In genomic region chr3:103169771-103170170, GRCm38 (mm10) we compare ENCODE assay signal across 10 mouse cellular contexts. TPM values are rescaled to one million over a fixed set of nuclear protein-coding genes. Genes with fewer than 3 reads are reported as not detected.
A peak's percentile ranks its signal among the peaks of the same experiment; 100 is the strongest.
DNase-seq lines count a peak whose midpoint lies in the region; ATAC-seq and TF ChIP-seq lines count a peak whose summit lies in the region.
"Had no signal": no experiment of that assay in that cellular context is flagged by ENCODE, and none has a peak within 500 bp of the region (broad histone marks: within the 10 kb centered on the region; RNA-seq: fewer than 3 reads in every experiment).

No protein-coding gene starts in this region.

- H3K4me1 ChIP-seq in kidney, adult 2 months (ENCODE audit: control insufficient read depth, insufficient read depth, low read length): peaks cover 3% of the 10 kb centered on the region; the same call in 1 of the 2 replicates
- H3K4me1 ChIP-seq in kidney, embryonic 14.5 days (ENCODE audit: control insufficient read depth, insufficient read depth, low read length): peaks cover 15% of the 10 kb centered on the region

- peak; percentile 68 for TF ChIP-seq CTCF in kidney, adult 2 months (conservative IDR thresholded peaks at IDR 0.05; ENCODE audit: insufficient read depth, insufficient read length, low read depth, low read length)

- no peak overlapping the region for H3K9ac ChIP-seq in kidney, embryonic 14.5 days (ENCODE audit: low read depth, low read length)
- H3K9ac ChIP-seq: stomach, embryonic 15.5 days had no signal

- H3K4me2 ChIP-seq in kidney, embryonic 14.5 days (replicated peaks; ENCODE audit: low read depth, low read length): no peak overlapping the region
- H3K4me2 ChIP-seq: stomach, embryonic 15.5 days had no signal

- H3K36me3 ChIP-seq in kidney, adult 2 months (ENCODE audit: control insufficient read depth, insufficient read depth, low read length): peaks cover under 1% of the 10 kb centered on the region
- peaks cover 16% of the 10 kb centered on the region for H3K36me3 ChIP-seq in kidney, embryonic 14.5 days (ENCODE audit: control insufficient read depth, insufficient read depth, low read length)

- no peak for ATAC-seq in kidney, embryonic 14.5 days (ENCODE audit: low FRiP score, low TSS enrichment)

- H3K27me3 ChIP-seq in kidney, adult 2 months (replicated peaks; ENCODE audit: control insufficient read depth, insufficient read depth, low read length): no peaks in the 10 kb centered on the region
- H3K27me3 ChIP-seq in kidney, embryonic 14.5 days (ENCODE audit: control insufficient read depth, insufficient read depth, low read length): no peaks in the 10 kb centered on the region
- H3K27me3 ChIP-seq: stomach, embryonic 15.5 days had no signal

- no peak overlapping the region for H3K4me3 ChIP-seq in kidney, adult 2 months (ENCODE audit: insufficient read depth, low read depth, low read length)
- no peak overlapping the region for H3K4me3 ChIP-seq in kidney, embryonic 14.5 days (ENCODE audit: low read length)
- H3K4me3 ChIP-seq: erythroblast, embryonic 14.5 days; stomach, embryonic 15.5 days had no signal

- no peaks in the 10 kb centered on the region for H3K9me3 ChIP-seq in kidney, embryonic 14.5 days (ENCODE audit: control insufficient read depth, low read length)
- H3K9me3 ChIP-seq: stomach, embryonic 15.5 days had no signal

- no peak for TF ChIP-seq POLR2A in kidney, adult 2 months (IDR thresholded peaks at IDR 0.05; ENCODE audit: low read depth, low read length)

- intact Hi-C loops in left cerebral cortex, postnatal 36 days (cut with DNase I): loop anchor here (2.0 to 10.0 kb wide), 3 partner anchors 67 to 111 kb away; partner anchors contain the start of genes Dennd2c, Nras and Trim33

- peak; percentile 84 for DNase-seq in kidney, adult 2 months
- DNase-seq in brain, adult 2 months (ENCODE audit: low read depth, low spot score): peak; percentile 92
- DNase-seq in fibroblast of lung, adult 2 months (ENCODE audit: low read depth): peak; percentile 53
- DNase-seq in hindlimb bud, embryonic 11.5 days (ENCODE audit: extremely low spot score, low read depth, low spot score): peak; percentile 64
- peak; percentile 65 for DNase-seq in left cerebral cortex, postnatal 36 days (ENCODE audit: low spot score in 2 of 2)
- peak; percentile 34 for DNase-seq in ovary, adult 18-20 months (ENCODE audit: low spot score)
- peak; percentile 90 for DNase-seq in thymus, postnatal 0 days (ENCODE audit: low spot score)

- H3K27ac ChIP-seq in kidney, adult 2 months (ENCODE audit: insufficient read depth, low read depth, low read length): no peak overlapping the region
- H3K27ac ChIP-seq in kidney, embryonic 14.5 days (ENCODE audit: low read depth, low read length): no peak overlapping the region
- H3K27ac ChIP-seq: stomach, embryonic 15.5 days had no signal

- WGBS in kidney, adult 2 months: 18% methylated on average over 4 of the region's 4 CpGs
- 18% methylated on average over 4 of the region's 4 CpGs for WGBS in kidney, embryonic 14.5 days

RNA-seq across cellular contexts. Expression of gene Bcas2, which starts 1.7 kb away (rescaled TPM):
- polyA plus RNA-seq in kidney, adult 2 months (2012; rRNA removed): 24.0 and 27.7 TPM in 2 replicates
- 195 and 223 TPM in 2 replicates for polyA plus RNA-seq in kidney, embryonic 14.5 days (2014; fragmentation: Nextera tagmentation; extraction: Ambion mirVana)
- 10 to 100 TPM; 67.6 to 79.7 TPM for total RNA-seq in left cerebral cortex, postnatal 36 days (2021)
- polyA plus RNA-seq in thymus, postnatal 0 days (2015; fragmentation: Nextera tagmentation; extraction: Ambion mirVana): 168 and 172 TPM in 2 replicates

Comparison
In these comparisons a context has a peak if more than half of its experiments do, and no peak if none do; other contexts are left out.
1. DNase-seq: peak in every context shown above with its lines; median percentile 92 in brain, adult 2 months; 90 in thymus, postnatal 0 days; 84 in kidney, adult 2 months; 65 in left cerebral cortex, postnatal 36 days; 64 in hindlimb bud, embryonic 11.5 days; 53 in fibroblast of lung, adult 2 months; 34 in ovary, adult 18-20 months.